Mouse (Mus musculus) myocyte (in vitro differentiated cells): ENCODE results near the gene Map3k20.

Experiments
- CEBPB ChIP-seq: IDR thresholded peaks from 2 replicates; pipeline ENCODE4 v1.6.1; 2011; ENCODE audit warnings: mild to moderate bottlenecking, moderate library complexity; ENCODE audit not compliant: poor library complexity, insufficient read depth, severe bottlenecking
- E2F4 ChIP-seq: IDR thresholded peaks from one replicate; pipeline ENCODE4 v1.6.1; 2011; ENCODE audit warnings: mild to moderate bottlenecking, control low read depth, moderate library complexity; ENCODE audit not compliant: insufficient read depth
- MAX ChIP-seq: IDR thresholded peaks from one replicate; pipeline ENCODE4 v1.6.1; 2011; ENCODE audit warnings: low read depth, mild to moderate bottlenecking, control low read depth
- MYOG ChIP-seq, 3 experiments: IDR thresholded peaks; one replicate each; pipeline ENCODE4 v1.6.1; 2011; ENCODE audit warnings: control low read depth in 2 of 3, low read depth in 2 of 3, mild to moderate bottlenecking in 2 of 3; ENCODE audit not compliant: insufficient read length in 2 of 3, control insufficient read depth in 1 of 3, insufficient read depth in 1 of 3
- POLR2A ChIP-seq: IDR thresholded peaks from one replicate; pipeline ENCODE4 v1.6.1; 2011; ENCODE audit warnings: low read depth, mild to moderate bottlenecking, control low read depth, moderate library complexity; ENCODE audit not compliant: insufficient read length
- TCF12 ChIP-seq: IDR thresholded peaks from one replicate; pipeline ENCODE4 v1.6.1; 2011; ENCODE audit warnings: mild to moderate bottlenecking, control low read depth; ENCODE audit not compliant: poor library complexity, insufficient read depth, severe bottlenecking
- TCF3 ChIP-seq: IDR thresholded peaks from one replicate; pipeline ENCODE4 v1.6.1; 2011; ENCODE audit warnings: low read depth, control low read depth; ENCODE audit not compliant: insufficient read length

DNA sequence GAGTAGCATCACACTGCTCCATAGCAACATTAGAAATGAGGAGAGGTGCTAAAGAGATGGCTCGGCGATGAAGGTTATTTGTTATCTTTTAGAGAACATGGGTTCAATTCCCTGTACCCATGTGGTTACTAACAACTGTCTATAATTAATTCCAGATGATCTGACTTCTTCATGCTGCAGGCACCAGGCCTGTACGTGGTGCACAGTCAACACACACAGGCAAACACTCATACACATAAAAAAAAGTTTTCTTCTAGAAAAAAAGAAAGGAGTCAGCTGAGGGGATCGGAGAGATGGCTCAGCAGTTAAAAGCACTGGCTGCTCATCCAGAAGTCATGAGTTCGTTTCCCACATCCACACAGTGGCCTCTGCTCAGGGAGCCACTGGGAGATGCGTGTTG lies 9.6 kb downstream of the Map3k20 start:
- no peak for TF ChIP-seq TCF3
- TF ChIP-seq MYOG (IDR thresholded peaks at IDR 0.05; ENCODE audit: control insufficient read depth in 1 of 3, insufficient read depth in 1 of 3, insufficient read length in 2 of 3, low read depth in 2 of 3), result no peak
- TF ChIP-seq E2F4, result no peak
- no peak for TF ChIP-seq POLR2A
- no peak for TF ChIP-seq TCF12
- no peak for TF ChIP-seq MAX
- no peak for TF ChIP-seq CEBPB
